ENCODE assay signal across 12 mouse cellular contexts in genomic region chr11:84780143-84780870, GRCm38 (mm10). TPM values are rescaled to one million over a fixed set of nuclear protein-coding genes. Genes with fewer than 3 reads are reported as not detected.
DNase-seq lines count a peak whose midpoint lies in the region; ATAC-seq and TF ChIP-seq lines count a peak whose summit lies in the region.
"Had no signal": no experiment of that assay in that cellular context is flagged by ENCODE, and none has a peak within 500 bp of the region (broad histone marks: within the 10 kb centered on the region; RNA-seq: fewer than 3 reads in every experiment).

No protein-coding gene starts in this region.

- no peak overlapping the region for H3K9ac ChIP-seq in kidney, postnatal 0 days (ENCODE audit: low read depth, low read length)
- H3K9ac ChIP-seq in hindbrain, embryonic 14.5 days = no peak overlapping the region
- H3K9ac ChIP-seq in midbrain, embryonic 16.5 days (ENCODE audit: low read depth, low read length) = no peak overlapping the region
- H3K9ac ChIP-seq: liver, postnatal 0 days had no signal

- no peaks in the 10 kb centered on the region for H3K36me3 ChIP-seq in kidney, postnatal 0 days (ENCODE audit: insufficient read depth, low read length)
- H3K36me3 ChIP-seq in forebrain, embryonic 10.5 days (replicated peaks) = no peaks in the 10 kb centered on the region
- no peaks in the 10 kb centered on the region for H3K36me3 ChIP-seq in hindbrain, embryonic 14.5 days (replicated peaks; ENCODE audit: control insufficient read depth, insufficient read depth)
- no peaks in the 10 kb centered on the region for H3K36me3 ChIP-seq in midbrain, embryonic 16.5 days (ENCODE audit: control insufficient read depth, insufficient read depth, low read length)
- H3K36me3 ChIP-seq: G1E had no signal

- H3K27ac ChIP-seq in kidney, postnatal 0 days = no peak overlapping the region
- peak overlapping the region; percentile 48; the same call in 1 of the 2 replicates for H3K27ac ChIP-seq in forebrain, embryonic 10.5 days
- no peak overlapping the region for H3K27ac ChIP-seq in hindbrain, embryonic 14.5 days
- no peak overlapping the region for H3K27ac ChIP-seq in midbrain, embryonic 16.5 days (ENCODE audit: low read length)

- no peak overlapping the region for H3K4me3 ChIP-seq in kidney, postnatal 0 days (replicated peaks; ENCODE audit: low read depth, low read length)
- peak overlapping the region; percentile 33 for H3K4me3 ChIP-seq in forebrain, embryonic 10.5 days
- H3K4me3 ChIP-seq in hindbrain, embryonic 14.5 days (replicated peaks; ENCODE audit: low read length) = no peak overlapping the region
- H3K4me3 ChIP-seq in midbrain, embryonic 16.5 days (ENCODE audit: low read depth, low read length) = no peak overlapping the region
- no peak overlapping the region for H3K4me3 ChIP-seq in lung, adult 2 months (replicated peaks; ENCODE audit: extremely low read depth, low read depth, low read length)
- H3K4me3 ChIP-seq: myocyte had no signal

- no peak for TF ChIP-seq POLR2A in lung, adult 2 months (IDR thresholded peaks at IDR 0.05; ENCODE audit: borderline replicate concordance, extremely low read depth, low read depth, low read length)

- no peak for TF ChIP-seq CTCF in kidney, postnatal 0 days (IDR thresholded peaks at IDR 0.05; ENCODE audit: low read depth)
- no peak for TF ChIP-seq CTCF in lung, adult 2 months (IDR thresholded peaks at IDR 0.05; ENCODE audit: insufficient read depth, low read length)

- H3K4me2 ChIP-seq in kidney, postnatal 0 days (ENCODE audit: low read length) = 0 out of 2 replicates have a peak overlapping the region, but pooled peaks have one; percentile 25
- H3K4me2 ChIP-seq in hindbrain, embryonic 14.5 days (replicated peaks) = peak overlapping the region; percentile 32
- peak overlapping the region; percentile 29 for H3K4me2 ChIP-seq in midbrain, embryonic 16.5 days (ENCODE audit: low read length)

- DNase-seq in kidney, postnatal 0 days (ENCODE audit: low spot score) = peak; percentile 8
- no peak for DNase-seq in kidney, postnatal 36 days
- no peak for DNase-seq in forebrain, embryonic 10.5 days (ENCODE audit: extremely low spot score, low spot score)
- DNase-seq in hindbrain, embryonic 14.5 days (ENCODE audit: low spot score) = peak; percentile 55
- no peak for DNase-seq in lung, adult 2 months
- DNase-seq in layer of hippocampus, adult 11-12 months (ENCODE audit: low spot score) = no peak
- DNase-seq: adrenal gland, postnatal 10 days; heart, postnatal 36 days; liver, postnatal 0 days had no signal

- H3K9me3 ChIP-seq in kidney, postnatal 0 days (replicated peaks; ENCODE audit: low read length) = no peaks in the 10 kb centered on the region
- H3K9me3 ChIP-seq in forebrain, embryonic 10.5 days = no peaks in the 10 kb centered on the region
- H3K9me3 ChIP-seq in hindbrain, embryonic 14.5 days (ENCODE audit: control insufficient read depth, low read length) = no peaks in the 10 kb centered on the region
- H3K9me3 ChIP-seq in midbrain, embryonic 16.5 days (replicated peaks; ENCODE audit: control insufficient read depth, low read length, poor library complexity, severe bottlenecking) = no peaks in the 10 kb centered on the region
- H3K9me3 ChIP-seq: G1E had no signal

- WGBS in kidney, postnatal 0 days = 3% methylated on average over 19 of the region's 19 CpGs
- WGBS in forebrain, embryonic 10.5 days = 3% methylated on average over 19 of the region's 19 CpGs
- WGBS in hindbrain, embryonic 14.5 days = 2% methylated on average over 19 of the region's 19 CpGs
- 3% methylated on average over 19 of the region's 19 CpGs for WGBS in midbrain, embryonic 16.5 days
- WGBS in lung, adult 2 months = 6% methylated on average over 19 of the region's 19 CpGs

- no peaks in the 10 kb centered on the region; the same call in 1 of the 2 replicates for H3K4me1 ChIP-seq in kidney, postnatal 0 days (replicated peaks; ENCODE audit: insufficient read depth, low read length)
- H3K4me1 ChIP-seq in forebrain, embryonic 10.5 days = peaks cover 34% of the 10 kb centered on the region
- peaks cover 20% of the 10 kb centered on the region for H3K4me1 ChIP-seq in hindbrain, embryonic 14.5 days (replicated peaks; ENCODE audit: control insufficient read depth, insufficient read depth, low read length)
- peaks cover 17% of the 10 kb centered on the region for H3K4me1 ChIP-seq in midbrain, embryonic 16.5 days (ENCODE audit: control insufficient read depth, insufficient read depth, low read length)
- no peaks in the 10 kb centered on the region for H3K4me1 ChIP-seq in lung, adult 2 months (ENCODE audit: control insufficient read depth, insufficient read depth, low read length)

- no peaks in the 10 kb centered on the region for H3K27me3 ChIP-seq in kidney, postnatal 0 days (ENCODE audit: insufficient read depth, low read length)
- peaks cover 97% of the 10 kb centered on the region for H3K27me3 ChIP-seq in forebrain, embryonic 10.5 days (ENCODE audit: poor library complexity, severe bottlenecking)
- H3K27me3 ChIP-seq in hindbrain, embryonic 14.5 days (ENCODE audit: control insufficient read depth, insufficient read depth, low read length) = no peaks in the 10 kb centered on the region
- H3K27me3 ChIP-seq in midbrain, embryonic 16.5 days (ENCODE audit: control insufficient read depth, insufficient read depth, low read depth, low read length) = no peaks in the 10 kb centered on the region

- no peak for ATAC-seq in kidney, postnatal 0 days (replicated peaks; ENCODE audit: low FRiP score, low read depth)
- ATAC-seq in hindbrain, embryonic 14.5 days (ENCODE audit: low FRiP score) = peak; percentile 75; the same call in 1 of the 2 replicates
- 0 out of 2 replicates have a peak, but pooled peaks have one; percentile 32 for ATAC-seq in midbrain, embryonic 16.5 days
- ATAC-seq: liver, postnatal 0 days had no signal

RNA-seq across cellular contexts. Expression of gene Mrm1, which starts 39.0 kb away (rescaled TPM):
- 10.8 and 12.8 TPM in 2 replicates for polyA plus RNA-seq in kidney, postnatal 0 days (2015; fragmentation: Nextera tagmentation; extraction: Ambion mirVana)
- 12.3 and 14.9 TPM in 2 replicates for polyA plus RNA-seq in forebrain, embryonic 10.5 days (2016; fragmentation: Nextera tagmentation; extraction: Ambion mirVana)
- polyA plus RNA-seq in hindbrain, embryonic 14.5 days (2014; fragmentation: Nextera tagmentation; extraction: Ambion mirVana) = 12.2 and 16.0 TPM in 2 replicates
- 12.8 and 18.5 TPM in 2 replicates for polyA plus RNA-seq in midbrain, embryonic 16.5 days (2015; fragmentation: Nextera tagmentation; extraction: Ambion mirVana)
- 7.2 and 8.7 TPM in 2 replicates for polyA plus RNA-seq in lung, adult 2 months (2012; rRNA removed)

RNA-seq across cellular contexts. Expression of gene Dhrs11, which starts 48.5 kb away (rescaled TPM):
- 13.8 and 16.1 TPM in 2 replicates for polyA plus RNA-seq in kidney, postnatal 0 days (2015; fragmentation: Nextera tagmentation; extraction: Ambion mirVana)
- 13.4 and 16.9 TPM in 2 replicates for polyA plus RNA-seq in forebrain, embryonic 10.5 days (2016; fragmentation: Nextera tagmentation; extraction: Ambion mirVana)
- polyA plus RNA-seq in hindbrain, embryonic 14.5 days (2014; fragmentation: Nextera tagmentation; extraction: Ambion mirVana) = 10.2 and 10.5 TPM in 2 replicates
- polyA plus RNA-seq in midbrain, embryonic 16.5 days (2015; fragmentation: Nextera tagmentation; extraction: Ambion mirVana) = 8.8 and 9.0 TPM in 2 replicates
- polyA plus RNA-seq in lung, adult 2 months (2012; rRNA removed) = 19.5 and 21.3 TPM in 2 replicates

Comparison
In these comparisons a context has a peak if more than half of its experiments do, and no peak if none do; other contexts are left out.
1. DNase-seq: peak in kidney, postnatal 0 days (single experiment) and hindbrain, embryonic 14.5 days (single experiment); none in kidney, postnatal 36 days (0 of 2), forebrain, embryonic 10.5 days (single experiment), lung, adult 2 months (single experiment) and layer of hippocampus, adult 11-12 months (single experiment).
2. Peak in every context shown above with its lines, with median percentiles within 50 percentile points of each other: H3K4me2 ChIP-seq.